Mouse (Mus musculus): ENCODE measurements around the gene Wdr18. TPM values are rescaled to one million over a fixed set of nuclear protein-coding genes. Genes with fewer than 3 reads are reported as not detected.

Wdr18 gene
- total RNA-seq (2014; rRNA removed) = 24.8 TPM in 2 replicates
- polyA plus RNA-seq (2012; rRNA removed) = 59.8 and 63.3 TPM in 2 replicates

DNA sequence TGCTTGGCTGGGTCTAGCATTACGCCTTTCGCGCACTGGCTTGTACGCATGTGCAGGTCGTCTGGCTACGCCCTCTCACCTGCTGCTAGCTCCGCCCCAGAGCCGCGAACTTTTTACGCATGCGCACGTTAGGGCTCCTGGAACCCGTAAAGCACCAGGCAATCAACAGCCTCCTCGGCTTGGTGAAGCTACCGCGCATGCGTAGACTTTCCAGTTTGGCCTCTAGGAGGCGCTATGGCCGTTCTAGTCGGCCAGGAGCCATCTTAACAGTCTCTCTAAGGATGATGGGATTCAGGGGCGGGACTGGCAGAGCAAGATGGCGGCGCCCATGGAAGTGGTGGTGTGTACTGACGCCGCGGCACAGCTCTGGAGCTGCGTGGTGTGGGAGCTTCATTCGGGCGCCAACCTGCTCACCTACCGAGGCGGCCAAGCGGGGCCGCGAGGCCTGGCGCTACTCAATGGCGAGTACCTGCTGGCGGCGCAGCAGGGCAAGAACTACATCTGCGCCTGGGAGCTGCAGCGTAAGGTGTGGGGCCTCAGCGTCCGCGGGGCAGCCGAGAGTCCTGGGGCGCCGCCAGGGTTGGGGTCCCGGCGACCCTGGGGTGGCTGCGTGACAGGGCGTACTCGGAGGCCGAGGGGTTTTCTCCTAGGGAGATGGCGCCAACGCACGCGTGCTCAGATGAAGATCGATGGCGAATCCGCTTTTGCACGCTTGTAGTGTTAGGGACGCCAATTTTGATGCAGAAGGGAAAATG lies at the start of gene Wdr18:
Gene Wdr18 (plus strand): TSS at position 306 of the 755 bp plus-strand sequence.
- Histone ChIP-seq H3K4me3 (ENCODE audit: insufficient read depth, low read depth, low read length) (peak within 1 kb of the TSS; percentile 71), H3K27ac (replicated peaks; ENCODE audit: insufficient read depth, low read depth, low read length) (peak within 1 kb of the TSS; percentile 41), H3K9ac (ENCODE audit: low read depth, low read length) (peak within 1 kb of the TSS; percentile 81), H3K36me3 (ENCODE audit: control insufficient read depth, insufficient read depth, low read length) (no peaks in the 10 kb centered on the region; the same call in 1 of the 2 replicates), H3K79me2 (ENCODE audit: control insufficient read depth, insufficient read depth, low read length) (peaks cover 9% of the 10 kb centered on the region; the same call in 1 of the 2 replicates), H3K27me3 (ENCODE audit: control insufficient read depth, insufficient read depth, low read length) (no peaks in the 10 kb centered on the region), H3K4me1 (ENCODE audit: control insufficient read depth, insufficient read depth, low read length) (peaks cover 6% of the 10 kb centered on the region; the same call in 1 of the 2 replicates)
- under 1% methylated on average over 61 of the region's 61 CpGs for WGBS
- TF ChIP-seq POLR2A (IDR thresholded peaks at IDR 0.05; ENCODE audit: extremely low read depth, insufficient read depth, low read length) (peak; percentile 37; the same call in 1 of the 2 replicates), CTCF (IDR thresholded peaks at IDR 0.05; ENCODE audit: low read depth, low read length) (peak; percentile 97)
- peak; percentile 98 for DNase-seq (ENCODE audit: extremely low read depth, low read depth, low spot score)

DNA sequence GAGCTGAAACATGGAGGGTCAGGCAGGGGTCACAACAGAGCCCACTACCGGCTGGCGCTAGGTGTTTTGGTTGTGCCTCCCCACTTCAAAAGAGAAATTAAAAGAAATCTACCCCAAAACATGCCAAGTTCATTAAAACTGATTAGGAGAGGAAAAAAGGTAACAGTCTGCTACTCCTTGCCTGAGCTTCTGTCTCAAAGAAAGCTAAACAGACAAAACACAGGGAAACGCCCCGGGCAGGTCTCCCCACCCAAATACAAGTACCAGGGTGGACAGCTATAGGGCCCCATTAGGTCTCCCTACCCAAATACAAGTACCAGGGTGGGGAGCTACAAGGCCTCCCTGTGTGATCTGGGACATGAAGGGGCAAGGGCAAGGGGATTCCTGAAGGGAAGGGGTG lies 49.4 kb upstream of the Wdr18 start, which contains the start of gene Gm26602:
Gene Gm26602 (plus strand): TSS at position 301 of the 400 bp plus-strand sequence.
- WGBS = 93% methylated on average over 4 of the region's 4 CpGs
- Histone ChIP-seq H3K9ac (ENCODE audit: low read depth, low read length) (no peak within 1 kb of the TSS), H3K27ac (replicated peaks; ENCODE audit: insufficient read depth, low read depth, low read length) (no peak within 1 kb of the TSS), H3K27me3 (ENCODE audit: control insufficient read depth, insufficient read depth, low read length) (no peaks in the 10 kb centered on the region), H3K36me3 (ENCODE audit: control insufficient read depth, insufficient read depth, low read length) (no peaks in the 10 kb centered on the region), H3K79me2 (ENCODE audit: control insufficient read depth, insufficient read depth, low read length) (no peaks in the 10 kb centered on the region), H3K4me3 (ENCODE audit: insufficient read depth, low read depth, low read length) (no peak within 1 kb of the TSS), H3K4me1 (ENCODE audit: control insufficient read depth, insufficient read depth, low read length) (no peaks in the 10 kb centered on the region)
- DNase-seq (ENCODE audit: extremely low read depth, low read depth, low spot score) = no peak
- no peak for TF ChIP-seq CTCF (IDR thresholded peaks at IDR 0.05; ENCODE audit: low read depth, low read length)
- TF ChIP-seq POLR2A (IDR thresholded peaks at IDR 0.05; ENCODE audit: extremely low read depth, insufficient read depth, low read length) = no peak

DNA sequence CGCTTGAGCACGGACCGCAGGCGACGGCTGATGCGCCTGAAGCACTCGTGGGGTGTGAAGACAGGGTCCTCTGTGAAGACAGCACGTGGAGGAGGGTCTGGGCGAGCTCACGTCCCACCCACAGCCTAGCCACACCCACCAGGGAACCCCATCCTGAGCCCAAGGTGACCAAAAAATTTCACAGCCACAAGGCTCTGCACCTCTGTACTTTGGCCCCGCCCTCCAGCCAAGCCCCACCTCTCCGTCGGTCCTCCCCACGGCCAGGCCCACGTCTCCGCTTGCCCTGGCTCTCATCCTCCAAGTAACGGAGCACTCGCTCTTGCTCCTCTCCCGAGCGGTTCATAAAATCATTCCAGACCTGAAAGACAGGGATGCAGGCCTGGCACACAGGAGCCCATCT lies 47.5 kb upstream of the Wdr18 start:
- peaks cover 7% of the 10 kb centered on the region; the same call in 1 of the 2 replicates for H3K79me2 ChIP-seq (ENCODE audit: control insufficient read depth, insufficient read depth, low read length)
- no peaks in the 10 kb centered on the region for H3K27me3 ChIP-seq (ENCODE audit: control insufficient read depth, insufficient read depth, low read length)
- TF ChIP-seq CTCF (IDR thresholded peaks at IDR 0.05; ENCODE audit: low read depth, low read length) (no peak), POLR2A (IDR thresholded peaks at IDR 0.05; ENCODE audit: extremely low read depth, insufficient read depth, low read length) (no peak)
- H3K27ac ChIP-seq (replicated peaks; ENCODE audit: insufficient read depth, low read depth, low read length) = no peak overlapping the region
- 85% methylated on average over 20 of the region's 20 CpGs for WGBS
- no peak overlapping the region for H3K9ac ChIP-seq (ENCODE audit: low read depth, low read length)
- peaks cover 4% of the 10 kb centered on the region for H3K4me1 ChIP-seq (ENCODE audit: control insufficient read depth, insufficient read depth, low read length)
- H3K4me3 ChIP-seq (ENCODE audit: insufficient read depth, low read depth, low read length) = no peak overlapping the region
- H3K36me3 ChIP-seq (ENCODE audit: control insufficient read depth, insufficient read depth, low read length) = no peaks in the 10 kb centered on the region
- DNase-seq (ENCODE audit: extremely low read depth, low read depth, low spot score) = no peak

DNA sequence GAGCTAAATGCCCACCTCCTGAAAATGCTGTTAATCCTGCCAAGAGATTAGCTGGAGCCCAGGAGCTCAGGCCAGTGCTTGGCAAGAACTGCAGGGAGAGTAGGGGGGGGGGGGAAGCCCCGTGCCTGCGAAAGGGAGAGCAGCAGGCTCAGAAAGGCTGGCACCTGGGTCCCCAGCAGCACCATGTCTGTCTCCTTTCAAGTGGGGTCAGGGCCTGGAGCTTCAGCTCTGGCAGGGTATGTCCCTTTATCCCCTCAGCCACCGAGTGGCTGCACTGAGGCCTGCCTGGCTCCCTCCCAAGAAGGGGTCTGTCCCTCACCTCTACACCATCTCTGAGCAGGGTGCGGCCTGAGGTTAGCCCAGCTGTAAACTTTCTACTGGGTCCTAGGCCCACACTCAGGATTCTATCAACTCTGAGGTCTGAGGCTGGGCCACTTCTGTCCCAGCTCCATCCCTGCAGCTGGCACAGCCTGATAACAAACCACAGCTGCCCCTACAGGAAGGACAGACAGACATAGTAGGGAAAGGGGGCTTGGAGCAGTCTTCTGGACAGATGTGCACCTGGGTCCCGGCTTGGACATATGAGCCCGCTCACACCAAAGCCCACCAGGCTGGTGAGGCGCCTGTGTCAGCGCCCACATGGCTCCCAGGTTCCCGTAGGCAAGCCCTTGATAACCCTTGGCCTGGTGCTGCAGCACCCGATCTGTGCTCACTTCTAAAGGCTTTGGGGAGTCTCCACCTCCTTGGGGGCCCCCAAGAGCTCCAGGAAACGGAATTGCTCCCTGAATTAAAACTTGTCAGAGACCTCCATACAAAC lies 45.6 kb upstream of the Wdr18 start:
- DNase-seq (ENCODE audit: extremely low read depth, low read depth, low spot score) = no peak
- H3K4me3 ChIP-seq (ENCODE audit: insufficient read depth, low read depth, low read length) = no peak overlapping the region
- H3K4me1 ChIP-seq (ENCODE audit: control insufficient read depth, insufficient read depth, low read length) = peaks cover 4% of the 10 kb centered on the region
- no peak overlapping the region for H3K9ac ChIP-seq (ENCODE audit: low read depth, low read length)
- no peak overlapping the region for H3K27ac ChIP-seq (replicated peaks; ENCODE audit: insufficient read depth, low read depth, low read length)
- H3K79me2 ChIP-seq (ENCODE audit: control insufficient read depth, insufficient read depth, low read length) = peaks cover 7% of the 10 kb centered on the region; the same call in 1 of the 2 replicates
- TF ChIP-seq CTCF (IDR thresholded peaks at IDR 0.05; ENCODE audit: low read depth, low read length) (no peak), POLR2A (IDR thresholded peaks at IDR 0.05; ENCODE audit: extremely low read depth, insufficient read depth, low read length) (no peak)
- H3K36me3 ChIP-seq (ENCODE audit: control insufficient read depth, insufficient read depth, low read length) = no peaks in the 10 kb centered on the region
- no peaks in the 10 kb centered on the region for H3K27me3 ChIP-seq (ENCODE audit: control insufficient read depth, insufficient read depth, low read length)
- 82% methylated on average over 11 of the region's 11 CpGs for WGBS

DNA sequence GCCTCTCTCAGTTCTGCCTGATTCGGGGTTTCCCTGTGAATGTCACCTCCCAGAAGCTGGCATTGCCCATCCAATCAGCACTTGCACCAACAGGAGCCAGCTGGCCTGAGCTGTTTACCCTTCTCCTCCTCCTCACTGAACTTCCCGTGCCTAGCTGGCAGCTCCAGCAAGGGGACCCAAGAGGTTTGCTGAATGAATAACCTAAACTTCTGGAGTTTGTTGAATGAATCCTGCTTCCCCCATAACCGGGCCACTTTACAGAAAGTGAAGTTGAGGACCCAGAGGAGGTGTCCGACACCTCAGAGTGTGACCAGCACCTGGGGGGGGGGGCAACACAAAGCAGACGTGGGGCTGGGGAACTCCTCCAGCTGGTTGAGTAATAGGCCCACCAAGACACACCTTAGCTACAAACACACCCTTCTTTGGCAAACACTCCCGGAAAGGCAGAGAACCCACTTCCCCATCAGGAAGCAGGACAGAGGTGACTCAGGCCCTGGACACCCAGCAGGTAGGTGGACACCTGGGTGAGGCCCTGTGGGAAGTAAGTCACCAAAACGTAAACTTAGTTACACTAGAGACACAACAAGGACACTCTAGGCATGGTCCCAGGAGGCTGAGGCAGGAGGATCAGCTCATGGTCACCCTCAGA lies 44.9 kb upstream of the Wdr18 start:
- no peaks in the 10 kb centered on the region for H3K36me3 ChIP-seq (ENCODE audit: control insufficient read depth, insufficient read depth, low read length)
- DNase-seq (ENCODE audit: extremely low read depth, low read depth, low spot score) = peak; percentile 40
- no peak overlapping the region for H3K9ac ChIP-seq (ENCODE audit: low read depth, low read length)
- H3K4me3 ChIP-seq (ENCODE audit: insufficient read depth, low read depth, low read length) = no peak overlapping the region
- no peak overlapping the region for H3K27ac ChIP-seq (replicated peaks; ENCODE audit: insufficient read depth, low read depth, low read length)
- peaks cover under 1% of the 10 kb centered on the region; the same call in 1 of the 2 replicates for H3K27me3 ChIP-seq (ENCODE audit: control insufficient read depth, insufficient read depth, low read length)
- peaks cover 4% of the 10 kb centered on the region for H3K4me1 ChIP-seq (ENCODE audit: control insufficient read depth, insufficient read depth, low read length)
- WGBS = 53% methylated on average over 7 of the region's 7 CpGs
- no peak for TF ChIP-seq CTCF (IDR thresholded peaks at IDR 0.05; ENCODE audit: low read depth, low read length)
- no peak for TF ChIP-seq POLR2A (IDR thresholded peaks at IDR 0.05; ENCODE audit: extremely low read depth, insufficient read depth, low read length)
- H3K79me2 ChIP-seq (ENCODE audit: control insufficient read depth, insufficient read depth, low read length) = peaks cover 7% of the 10 kb centered on the region; the same call in 1 of the 2 replicates
